Mouse (Mus musculus): ENCODE results near the gene Med24. TPM values are rescaled to one million over a fixed set of nuclear protein-coding genes. Genes with fewer than 3 reads are reported as not detected.
A peak's percentile ranks its signal among the peaks of the same experiment; 100 is the strongest.

Med24 gene
- polyA plus RNA-seq, 1 experiment from 2014 or later = 40.7 TPM

GRCm38 (mm10) chr11:98750351-98751201, 21.3 kb upstream of the Med24 start:
- H3K4me1 ChIP-seq (ENCODE audit: control insufficient read depth, insufficient read depth, low read length) = peaks cover 67% of the 10 kb centered on the region
- H3K27me3 ChIP-seq (replicated peaks; ENCODE audit: control insufficient read depth, insufficient read depth, low read length) = no peaks in the 10 kb centered on the region
- H3K9ac ChIP-seq (ENCODE audit: low read depth, low read length) = peak overlapping the region; percentile 30
- ATAC-seq (ENCODE audit: low read depth) = peak; percentile 45
- WGBS = 27% methylated on average over 15 of the region's 17 CpGs
- no peaks in the 10 kb centered on the region for H3K9me3 ChIP-seq (ENCODE audit: control insufficient read depth, low read length)
- DNase-seq (ENCODE audit: low spot score) = peak; percentile 85
- peak overlapping the region; percentile 7; the same call in 1 of the 2 replicates for H3K4me3 ChIP-seq (ENCODE audit: low read depth, low read length)
- H3K36me3 ChIP-seq (ENCODE audit: control insufficient read depth, insufficient read depth, low read length) = peaks cover 13% of the 10 kb centered on the region; the same call in 1 of the 2 replicates
- H3K4me2 ChIP-seq (ENCODE audit: low read depth, low read length) = peak overlapping the region; percentile 46
- peak overlapping the region; percentile 92 for H3K27ac ChIP-seq (replicated peaks; ENCODE audit: low read depth, low read length)

GRCm38 (mm10) chr11:98749716-98750115, 20.5 kb upstream of the Med24 start:
- H3K4me3 ChIP-seq (ENCODE audit: low read depth, low read length) = no peak overlapping the region
- DNase-seq (ENCODE audit: low spot score) (no peak), ATAC-seq (ENCODE audit: low read depth) (no peak)
- peak overlapping the region; percentile 42; the same call in 1 of the 2 replicates for H3K9ac ChIP-seq (ENCODE audit: low read depth, low read length)
- H3K36me3 ChIP-seq (ENCODE audit: control insufficient read depth, insufficient read depth, low read length) = peaks cover 13% of the 10 kb centered on the region; the same call in 1 of the 2 replicates
- H3K27ac ChIP-seq (replicated peaks; ENCODE audit: low read depth, low read length) = peak overlapping the region; percentile 92
- 29% methylated on average over 5 of the region's 5 CpGs for WGBS
- H3K27me3 ChIP-seq (replicated peaks; ENCODE audit: control insufficient read depth, insufficient read depth, low read length) = no peaks in the 10 kb centered on the region
- H3K4me1 ChIP-seq (ENCODE audit: control insufficient read depth, insufficient read depth, low read length) = peaks cover 71% of the 10 kb centered on the region
- peak overlapping the region; percentile 56 for H3K4me2 ChIP-seq (ENCODE audit: low read depth, low read length)
- no peaks in the 10 kb centered on the region for H3K9me3 ChIP-seq (ENCODE audit: control insufficient read depth, low read length)

GRCm38 (mm10) chr11:98748506-98749416, 19.5 kb upstream of the Med24 start:
- Histone ChIP-seq H3K4me3 (ENCODE audit: low read depth, low read length) (peak overlapping the region; percentile 4; the same call in 1 of the 2 replicates), H3K9ac (ENCODE audit: low read depth, low read length) (peak overlapping the region; percentile 42), H3K4me1 (ENCODE audit: control insufficient read depth, insufficient read depth, low read length) (peaks cover 73% of the 10 kb centered on the region), H3K4me2 (ENCODE audit: low read depth, low read length) (peak overlapping the region; percentile 56), H3K9me3 (ENCODE audit: control insufficient read depth, low read length) (no peaks in the 10 kb centered on the region), H3K27me3 (replicated peaks; ENCODE audit: control insufficient read depth, insufficient read depth, low read length) (no peaks in the 10 kb centered on the region), H3K27ac (replicated peaks; ENCODE audit: low read depth, low read length) (peak overlapping the region; percentile 92), H3K36me3 (ENCODE audit: control insufficient read depth, insufficient read depth, low read length) (peaks cover 6% of the 10 kb centered on the region; the same call in 1 of the 2 replicates)
- ATAC-seq (ENCODE audit: low read depth) = no peak
- 20% methylated on average over 13 of the region's 15 CpGs for WGBS
- no peak for DNase-seq (ENCODE audit: low spot score)

- no peak for DNase-seq (ENCODE audit: low spot score)
- peaks cover 81% of the 10 kb centered on the region for H3K4me1 ChIP-seq (ENCODE audit: control insufficient read depth, insufficient read depth, low read length)
- H3K27me3 ChIP-seq (replicated peaks; ENCODE audit: control insufficient read depth, insufficient read depth, low read length) = no peaks in the 10 kb centered on the region
- peak overlapping the region; percentile 92 for H3K27ac ChIP-seq (replicated peaks; ENCODE audit: low read depth, low read length)
- H3K4me2 ChIP-seq (ENCODE audit: low read depth, low read length) = peak overlapping the region; percentile 56
- WGBS = 10% methylated on average over 6 of the region's 6 CpGs
- no peaks in the 10 kb centered on the region for H3K36me3 ChIP-seq (ENCODE audit: control insufficient read depth, insufficient read depth, low read length)
- H3K9ac ChIP-seq (ENCODE audit: low read depth, low read length) = peak overlapping the region; percentile 53
- no peaks in the 10 kb centered on the region for H3K9me3 ChIP-seq (ENCODE audit: control insufficient read depth, low read length)
- ATAC-seq (ENCODE audit: low read depth) = no peak
- peak overlapping the region; percentile 16 for H3K4me3 ChIP-seq (ENCODE audit: low read depth, low read length)
Observed at GRCm38 (mm10) chr11:98747804-98748505, 18.7 kb upstream of the Med24 start.

- DNase-seq (ENCODE audit: low spot score) (peak; percentile 96), ATAC-seq (ENCODE audit: low read depth) (peak; percentile 79)
- Histone ChIP-seq H3K4me3 (ENCODE audit: low read depth, low read length) (peak overlapping the region; percentile 17), H3K36me3 (ENCODE audit: control insufficient read depth, insufficient read depth, low read length) (no peaks in the 10 kb centered on the region), H3K4me1 (ENCODE audit: control insufficient read depth, insufficient read depth, low read length) (peaks cover 85% of the 10 kb centered on the region), H3K9me3 (ENCODE audit: control insufficient read depth, low read length) (no peaks in the 10 kb centered on the region), H3K27ac (replicated peaks; ENCODE audit: low read depth, low read length) (peak overlapping the region; percentile 80), H3K27me3 (replicated peaks; ENCODE audit: control insufficient read depth, insufficient read depth, low read length) (no peaks in the 10 kb centered on the region), H3K9ac (ENCODE audit: low read depth, low read length) (peak overlapping the region; percentile 26; the same call in 1 of the 2 replicates), H3K4me2 (ENCODE audit: low read depth, low read length) (peak overlapping the region; percentile 56)
- 7% methylated on average over 18 of the region's 19 CpGs for WGBS
Observed at GRCm38 (mm10) chr11:98746855-98747693, 17.8 kb upstream of the Med24 start.

GRCm38 (mm10) chr11:98745932-98746853, 17.0 kb upstream of the Med24 start:
- Histone ChIP-seq H3K27ac (replicated peaks; ENCODE audit: low read depth, low read length) (peak overlapping the region; percentile 80), H3K4me1 (ENCODE audit: control insufficient read depth, insufficient read depth, low read length) (peaks cover 77% of the 10 kb centered on the region), H3K27me3 (replicated peaks; ENCODE audit: control insufficient read depth, insufficient read depth, low read length) (no peaks in the 10 kb centered on the region), H3K9me3 (ENCODE audit: control insufficient read depth, low read length) (no peaks in the 10 kb centered on the region), H3K36me3 (ENCODE audit: control insufficient read depth, insufficient read depth, low read length) (no peaks in the 10 kb centered on the region), H3K9ac (ENCODE audit: low read depth, low read length) (0 out of 2 replicates have a peak overlapping the region, but pooled peaks have one; percentile 21), H3K4me3 (ENCODE audit: low read depth, low read length) (no peak overlapping the region), H3K4me2 (ENCODE audit: low read depth, low read length) (peak overlapping the region; percentile 56)
- 47% methylated on average over 12 of the region's 12 CpGs for WGBS
- DNase-seq (ENCODE audit: low spot score) (no peak), ATAC-seq (ENCODE audit: low read depth) (no peak)

- Histone ChIP-seq H3K4me3 (ENCODE audit: low read depth, low read length) (peak overlapping the region; percentile 99), H3K9me3 (ENCODE audit: control insufficient read depth, low read length) (no peaks in the 10 kb centered on the region), H3K36me3 (ENCODE audit: control insufficient read depth, insufficient read depth, low read length) (no peaks in the 10 kb centered on the region), H3K27ac (replicated peaks; ENCODE audit: low read depth, low read length) (peak overlapping the region; percentile 77), H3K4me1 (ENCODE audit: control insufficient read depth, insufficient read depth, low read length) (peaks cover 73% of the 10 kb centered on the region), H3K27me3 (replicated peaks; ENCODE audit: control insufficient read depth, insufficient read depth, low read length) (no peaks in the 10 kb centered on the region), H3K9ac (ENCODE audit: low read depth, low read length) (peak overlapping the region; percentile 93), H3K4me2 (ENCODE audit: low read depth, low read length) (peak overlapping the region; percentile 88)
- no peak for DNase-seq (ENCODE audit: low spot score)
- ATAC-seq (ENCODE audit: low read depth) = no peak
- 24% methylated on average over 4 of the region's 7 CpGs for WGBS
Observed at GRCm38 (mm10) chr11:98744456-98745019, 15.3 kb upstream of the Med24 start.

Measured in embryonic facial prominence, embryonic 14.5 days (tissue).